Mouse (Mus musculus) lung, postnatal 36 days (tissue): ENCODE measurements around the gene Abhd11.
"Not testable (repeated sequence)": the region's sequence is repeated elsewhere in the genome, so short reads cannot be mapped to it uniquely, and the experiment has no call there.

Experiments used
- DNase-seq: peaks from one replicate; pipeline ENCODE4 v3.0.0; 2022; ENCODE audit warnings: mixed read lengths

Abhd11 gene

GRCm38 (mm10) chr5:135024665-135025224 lies 15.8 kb downstream of the Abhd11 start:
- DNase-seq: peak; percentile 39

- DNase-seq: no peak
Measured at GRCm38 (mm10) chr5:135025899-135026298, 16.9 kb downstream of the Abhd11 start.

GRCm38 (mm10) chr5:135029007-135029854 lies 20.3 kb downstream of the Abhd11 start:
- peak; percentile 54 for DNase-seq

- no peak for DNase-seq
Measured at GRCm38 (mm10) chr5:135032581-135032980, 23.6 kb downstream of the Abhd11 start.

GRCm38 (mm10) chr5:135034593-135034992 lies 25.6 kb downstream of the Abhd11 start:
- no peak for DNase-seq

- DNase-seq: no peak
Measured at GRCm38 (mm10) chr5:135035608-135036359, 26.8 kb downstream of the Abhd11 start.

- no peak for DNase-seq
Measured at GRCm38 (mm10) chr5:135037946-135038345, 29.0 kb downstream of the Abhd11 start.

GRCm38 (mm10) chr5:135039541-135039940 lies 30.6 kb downstream of the Abhd11 start:
- no peak for DNase-seq

GRCm38 (mm10) chr5:135040059-135040458 lies 31.1 kb downstream of the Abhd11 start:
- no peak for DNase-seq

GRCm38 (mm10) chr5:135040777-135041176 lies 31.8 kb downstream of the Abhd11 start:
- DNase-seq: no peak

GRCm38 (mm10) chr5:135042105-135042788 lies 33.3 kb downstream of the Abhd11 start:
- DNase-seq: no peak

GRCm38 (mm10) chr5:135044575-135044974 lies 35.6 kb downstream of the Abhd11 start:
- DNase-seq: no peak

- no peak for DNase-seq
Measured at GRCm38 (mm10) chr5:135048539-135048938, 39.6 kb downstream of the Abhd11 start.

GRCm38 (mm10) chr5:135049268-135049667 lies 40.3 kb downstream of the Abhd11 start:
- DNase-seq: not testable (repeated sequence)

GRCm38 (mm10) chr5:135053356-135053755 lies 44.4 kb downstream of the Abhd11 start:
- no peak for DNase-seq
